Mouse (Mus musculus) hindbrain, embryonic 14.5 days (tissue): Measurements from ENCODE around the gene Tiparp. TPM values are rescaled to one million over a fixed set of nuclear protein-coding genes. Genes with fewer than 3 reads are reported as not detected.

ENCODE experiments used
- ATAC-seq: fragments of 200-750 bp; cut with Nextera tagmentation; 2 replicates; pipeline ENCODE4 v1.8.0; 2017; ENCODE audit warnings: moderate number of reproducible peaks, mild to moderate bottlenecking, moderate TSS enrichment, moderate library complexity; ENCODE audit not compliant: low FRiP score
- DNase-seq: peaks from one replicate; pipeline ENCODE4 v3.0.0-alpha.2; 2015; ENCODE audit warnings: low spot score
- H3K27ac ChIP-seq: fragments of 300-500 bp; sonication (generic); 2 replicates; pipeline ENCODE4 v1.5.1; 2014; ENCODE audit warnings: mild to moderate bottlenecking, moderate library complexity
- H3K27me3 ChIP-seq: fragments of 300-500 bp; sonication (generic); 2 replicates; pipeline ENCODE4 v1.6.1; 2014; ENCODE audit warnings: mild to moderate bottlenecking, low read length, mixed read lengths; ENCODE audit not compliant: control insufficient read depth, insufficient read depth
- H3K36me3 ChIP-seq: fragments of 300-500 bp; sonication (generic); replicated peaks from 2 replicates; pipeline ENCODE4 v1.6.1; 2014; ENCODE audit not compliant: control insufficient read depth, insufficient read depth
- H3K4me1 ChIP-seq: fragments of 300-500 bp; sonication (generic); replicated peaks from 2 replicates; pipeline ENCODE4 v1.6.1; 2014; ENCODE audit warnings: antibody characterized with exemption, low read length, mixed read lengths; ENCODE audit not compliant: control insufficient read depth, insufficient read depth
- H3K4me2 ChIP-seq: fragments of 300-500 bp; sonication (generic); replicated peaks from 2 replicates; pipeline ENCODE4 v1.6.1; 2014; ENCODE audit warnings: mild to moderate bottlenecking, moderate library complexity
- H3K4me3 ChIP-seq: fragments of 300-500 bp; sonication (generic); replicated peaks from 2 replicates; pipeline ENCODE4 v1.5.1; 2014; ENCODE audit warnings: mild to moderate bottlenecking, low read length
- H3K9ac ChIP-seq: fragments of 300-500 bp; sonication (generic); 2 replicates; pipeline ENCODE4 v1.6.1; 2014
- H3K9me3 ChIP-seq: fragments of 300-500 bp; sonication (generic); 2 replicates; pipeline ENCODE4 v1.6.1; 2016; ENCODE audit warnings: low read length; ENCODE audit not compliant: control insufficient read depth
- WGBS: fragments of 180-500 bp; shearing (Covaris S2); extraction: QIAGEN DNeasy Blood & Tissue Kit; methylation state at CpG from one replicate; pipeline ENCODE4 v1.1.7; 2014; 5-methylcytosine and 5-hydroxymethylcytosine counted together
- polyA plus RNA-seq: library from polyadenylated mRNA; unstranded; fragments of >200 nt; fragmentation: Nextera tagmentation; extraction: Ambion mirVana; gene quantifications from 2 replicates; pipeline ENCODE4 v1.2.1, GENCODE M21; 2014

The Tiparp gene
- polyA plus RNA-seq, 1 experiment from 2014 or later: 30.8 TPM

DNA sequence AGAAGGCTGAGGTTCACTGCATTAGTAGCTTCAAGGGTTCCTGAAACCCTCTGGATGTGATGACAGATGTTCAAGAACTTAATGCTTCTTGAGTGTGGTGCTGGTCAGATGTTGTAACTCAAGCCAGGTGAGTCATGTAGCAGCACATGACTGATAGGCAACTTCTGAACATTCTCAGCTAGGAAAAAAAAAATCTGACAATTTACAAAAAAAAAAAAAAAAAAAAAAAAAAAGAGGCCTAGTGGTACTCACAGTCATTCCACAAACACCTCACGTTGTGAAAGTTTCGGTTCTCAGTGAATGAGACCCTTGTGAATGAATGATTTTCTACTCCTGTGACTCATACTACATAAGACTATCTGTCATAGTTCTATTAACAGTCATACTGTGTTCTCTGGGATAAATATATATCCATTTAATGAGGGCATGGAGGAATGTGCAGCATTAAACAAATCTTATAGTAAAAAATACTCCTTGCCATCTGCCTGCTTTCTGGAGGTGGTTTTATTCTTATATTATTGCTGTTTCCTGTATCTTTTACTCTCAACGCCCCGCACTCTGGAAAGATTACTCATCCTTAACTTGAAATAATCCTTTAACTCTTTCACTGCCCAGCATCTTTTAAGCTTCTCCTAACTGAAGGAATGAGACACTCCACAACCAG lies 75.3 kb downstream of the Tiparp start:
- Histone ChIP-seq H3K9me3 (no peaks in the 10 kb centered on the region), H3K27ac (no peak overlapping the region), H3K4me1 (no peaks in the 10 kb centered on the region), H3K27me3 (no peaks in the 10 kb centered on the region), H3K4me3 (no peak overlapping the region), H3K4me2 (no peak overlapping the region), H3K36me3 (no peaks in the 10 kb centered on the region), H3K9ac (no peak overlapping the region)
- ATAC-seq: no peak
- DNase-seq: no peak
- 71% methylated on average over 4 of the region's 4 CpGs for WGBS

Other genes starting within 250 kb of the Tiparp start
- 193 and 215 TPM in 2 replicates for gene Ssr3, start 135.8 kb upstream of the Tiparp start, polyA plus RNA-seq
- 7.1 and 8.2 TPM in 2 replicates for gene Lekr1, start 137.8 kb downstream of the Tiparp start, polyA plus RNA-seq